Mouse (Mus musculus): Measurements from ENCODE around the gene Ddx23. TPM values are rescaled to one million over a fixed set of nuclear protein-coding genes. Genes with fewer than 3 reads are reported as not detected.
A peak's percentile ranks its signal among the peaks of the same experiment; 100 is the strongest.

Ddx23 gene
- polyA plus RNA-seq, 1 experiment from 2014 or later, result 10.2 TPM

- Histone ChIP-seq H3K4me1 (replicated peaks) (peaks cover 16% of the 10 kb centered on the region), H3K9ac (no peak overlapping the region), H3K4me2 (no peak overlapping the region), H3K9me3 (replicated peaks) (no peaks in the 10 kb centered on the region), H3K4me3 (replicated peaks) (no peak overlapping the region), H3K36me3 (replicated peaks) (no peaks in the 10 kb centered on the region), H3K27ac (replicated peaks) (no peak overlapping the region), H3K27me3 (peaks cover 74% of the 10 kb centered on the region)
- 62% methylated on average over 7 of the region's 7 CpGs for WGBS (ENCODE audit: insufficient replicate concordance)
- no peak for ATAC-seq (ENCODE audit: insufficient read depth)
Measured at GRCm38 (mm10) chr15:98673732-98674131, 11.0 kb upstream of the Ddx23 start.

- no peak overlapping the region for H3K27ac ChIP-seq (replicated peaks)
- no peak overlapping the region for H3K4me3 ChIP-seq (replicated peaks)
- no peak overlapping the region for H3K9ac ChIP-seq
- H3K9me3 ChIP-seq (replicated peaks), result no peaks in the 10 kb centered on the region
- WGBS (ENCODE audit: insufficient replicate concordance), result 46% methylated on average over 4 of the region's 4 CpGs
- H3K27me3 ChIP-seq, result peaks cover 64% of the 10 kb centered on the region
- H3K36me3 ChIP-seq (replicated peaks), result no peaks in the 10 kb centered on the region
- H3K4me2 ChIP-seq, result no peak overlapping the region
- ATAC-seq (ENCODE audit: insufficient read depth), result no peak
- H3K4me1 ChIP-seq (replicated peaks), result peaks cover 12% of the 10 kb centered on the region
Measured at GRCm38 (mm10) chr15:98672592-98672991, 9.9 kb upstream of the Ddx23 start.

- Histone ChIP-seq H3K36me3 (replicated peaks) (peaks cover 7% of the 10 kb centered on the region; the same call in 1 of the 2 replicates), H3K4me3 (replicated peaks) (no peak overlapping the region), H3K27me3 (no peaks in the 10 kb centered on the region), H3K27ac (replicated peaks) (no peak overlapping the region), H3K4me2 (no peak overlapping the region), H3K4me1 (replicated peaks) (peaks cover 16% of the 10 kb centered on the region), H3K9ac (no peak overlapping the region), H3K9me3 (replicated peaks) (no peaks in the 10 kb centered on the region)
- ATAC-seq (ENCODE audit: insufficient read depth), result no peak
- WGBS (ENCODE audit: insufficient replicate concordance), result 63% methylated on average over 11 of the region's 11 CpGs
Measured at GRCm38 (mm10) chr15:98664042-98664907, 1.6 kb upstream of the Ddx23 start.

- peak overlapping the region; percentile 75 for H3K4me2 ChIP-seq
- under 1% methylated on average over 14 of the region's 14 CpGs for WGBS (ENCODE audit: insufficient replicate concordance)
- H3K27me3 ChIP-seq, result no peaks in the 10 kb centered on the region
Measured at GRCm38 (mm10) chr15:98662198-98662566, 512 bp downstream of the Ddx23 start.

GRCm38 (mm10) chr15:98656982-98657751 is 5.5 kb downstream of the Ddx23 start:
- Histone ChIP-seq H3K27me3 (no peaks in the 10 kb centered on the region), H3K9ac (no peak overlapping the region), H3K36me3 (replicated peaks) (peaks cover 79% of the 10 kb centered on the region), H3K9me3 (replicated peaks) (no peaks in the 10 kb centered on the region), H3K4me2 (no peak overlapping the region), H3K27ac (replicated peaks) (no peak overlapping the region), H3K4me3 (replicated peaks) (no peak overlapping the region), H3K4me1 (replicated peaks) (peaks cover 11% of the 10 kb centered on the region)
- 83% methylated on average over 15 of the region's 15 CpGs for WGBS (ENCODE audit: insufficient replicate concordance)
- ATAC-seq (ENCODE audit: insufficient read depth), result no peak

More at GRCm38 (mm10) chr15:98662198-98662566, 512 bp downstream of the Ddx23 start:
- ATAC-seq (ENCODE audit: insufficient read depth), result peak; percentile 38
- Histone ChIP-seq H3K9me3 (replicated peaks) (no peaks in the 10 kb centered on the region), H3K9ac (peak overlapping the region; percentile 84), H3K4me3 (replicated peaks) (peak overlapping the region; percentile 79), H3K4me1 (replicated peaks) (peaks cover 16% of the 10 kb centered on the region), H3K27ac (replicated peaks) (peak overlapping the region; percentile 88), H3K36me3 (replicated peaks) (peaks cover 28% of the 10 kb centered on the region)

- Histone ChIP-seq H3K36me3 (replicated peaks) (peaks cover 100% of the 10 kb centered on the region), H3K4me2 (no peak overlapping the region), H3K27me3 (no peaks in the 10 kb centered on the region), H3K4me1 (replicated peaks) (no peaks in the 10 kb centered on the region), H3K4me3 (replicated peaks) (no peak overlapping the region), H3K9me3 (replicated peaks) (no peaks in the 10 kb centered on the region), H3K27ac (replicated peaks) (no peak overlapping the region), H3K9ac (no peak overlapping the region)
- ATAC-seq (ENCODE audit: insufficient read depth), result no peak
- 90% methylated on average over 8 of the region's 8 CpGs for WGBS (ENCODE audit: insufficient replicate concordance)
Measured at GRCm38 (mm10) chr15:98652174-98652573, 10.5 kb downstream of the Ddx23 start.

- Histone ChIP-seq H3K4me3 (replicated peaks) (no peak overlapping the region), H3K27ac (replicated peaks) (no peak overlapping the region), H3K4me2 (no peak overlapping the region), H3K36me3 (replicated peaks) (peaks cover 100% of the 10 kb centered on the region), H3K9ac (no peak overlapping the region), H3K27me3 (no peaks in the 10 kb centered on the region), H3K9me3 (replicated peaks) (no peaks in the 10 kb centered on the region), H3K4me1 (replicated peaks) (no peaks in the 10 kb centered on the region)
- 89% methylated on average over 15 of the region's 15 CpGs for WGBS (ENCODE audit: insufficient replicate concordance)
- ATAC-seq (ENCODE audit: insufficient read depth), result no peak
Measured at GRCm38 (mm10) chr15:98651431-98651830, 11.3 kb downstream of the Ddx23 start.

- WGBS (ENCODE audit: insufficient replicate concordance), result 91% methylated on average over 3 of the region's 3 CpGs
- no peaks in the 10 kb centered on the region for H3K9me3 ChIP-seq (replicated peaks)
- no peak overlapping the region for H3K9ac ChIP-seq
- no peak overlapping the region for H3K4me3 ChIP-seq (replicated peaks)
- H3K27ac ChIP-seq (replicated peaks), result no peak overlapping the region
- no peak overlapping the region for H3K4me2 ChIP-seq
- H3K36me3 ChIP-seq (replicated peaks), result peaks cover 94% of the 10 kb centered on the region
- no peaks in the 10 kb centered on the region for H3K4me1 ChIP-seq (replicated peaks)
- no peak for ATAC-seq (ENCODE audit: insufficient read depth)
- no peaks in the 10 kb centered on the region for H3K27me3 ChIP-seq
Measured at GRCm38 (mm10) chr15:98648071-98648470, 14.6 kb downstream of the Ddx23 start.

GRCm38 (mm10) chr15:98647308-98647707 is 15.4 kb downstream of the Ddx23 start:
- WGBS (ENCODE audit: insufficient replicate concordance), result 90% methylated on average over 10 of the region's 10 CpGs

GRCm38 (mm10) chr15:98646737-98647136 is 16.0 kb downstream of the Ddx23 start:
- no peaks in the 10 kb centered on the region for H3K27me3 ChIP-seq
- peaks cover 81% of the 10 kb centered on the region for H3K36me3 ChIP-seq (replicated peaks)
- H3K4me1 ChIP-seq (replicated peaks), result no peaks in the 10 kb centered on the region
- H3K4me2 ChIP-seq, result no peak overlapping the region
- no peak overlapping the region for H3K9ac ChIP-seq
- no peak overlapping the region for H3K4me3 ChIP-seq (replicated peaks)
- ATAC-seq (ENCODE audit: insufficient read depth), result no peak
- WGBS (ENCODE audit: insufficient replicate concordance), result 72% methylated on average over 8 of the region's 8 CpGs
- H3K9me3 ChIP-seq (replicated peaks), result no peaks in the 10 kb centered on the region
- H3K27ac ChIP-seq (replicated peaks), result no peak overlapping the region

More at GRCm38 (mm10) chr15:98647308-98647707, 15.4 kb downstream of the Ddx23 start:
- no peak overlapping the region for H3K4me2 ChIP-seq
- peaks cover 87% of the 10 kb centered on the region for H3K36me3 ChIP-seq (replicated peaks)
- no peak for ATAC-seq (ENCODE audit: insufficient read depth)
- H3K9ac ChIP-seq, result no peak overlapping the region
- H3K4me1 ChIP-seq (replicated peaks), result no peaks in the 10 kb centered on the region
- no peak overlapping the region for H3K27ac ChIP-seq (replicated peaks)
- no peaks in the 10 kb centered on the region for H3K9me3 ChIP-seq (replicated peaks)
- no peak overlapping the region for H3K4me3 ChIP-seq (replicated peaks)
- no peaks in the 10 kb centered on the region for H3K27me3 ChIP-seq

Measured in liver, embryonic 15.5 days (tissue).